Mouse (Mus musculus): Measurements from ENCODE around the gene Gpr183. TPM values are rescaled to one million over a fixed set of nuclear protein-coding genes. Genes with fewer than 3 reads are reported as not detected.

Gpr183 gene
- polyA plus RNA-seq, 1 experiment: 0.44 TPM

- TF ChIP-seq POLR2A (IDR thresholded peaks at IDR 0.05; ENCODE audit: borderline replicate concordance, extremely low read depth, insufficient read depth, insufficient read length, poor library complexity, severe bottlenecking) (no peak), CTCF (IDR thresholded peaks at IDR 0.05; ENCODE audit: borderline replicate concordance, extremely low read depth, insufficient read depth, insufficient read length) (no peak)
- no peak for DNase-seq (ENCODE audit: low read depth)
These were observed 49.9 kb downstream of the Gpr183 start for GRCm38 (mm10) chr14:121915143-121915542.

DNA sequence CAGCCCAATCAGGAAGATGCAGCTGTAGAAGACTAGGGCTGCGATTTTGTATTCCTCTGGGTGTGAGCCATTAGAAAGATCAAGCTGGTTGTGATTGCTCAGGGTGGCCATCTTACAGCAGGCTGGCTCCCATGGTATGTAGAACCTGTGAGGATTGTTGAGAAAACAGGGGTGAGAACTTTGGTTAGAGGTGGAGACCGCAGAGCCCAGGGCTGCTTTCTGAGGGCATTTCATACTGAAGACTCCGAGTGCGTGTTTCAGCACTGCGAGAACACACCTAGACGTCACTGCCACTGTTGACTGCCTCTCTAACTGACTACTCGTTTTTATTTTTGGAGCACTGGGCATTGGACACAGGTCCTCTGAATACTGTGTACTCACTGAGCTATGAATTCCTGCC is 52.5 kb downstream of the Gpr183 start:
- DNase-seq (ENCODE audit: low read depth): no peak
- TF ChIP-seq POLR2A (IDR thresholded peaks at IDR 0.05; ENCODE audit: borderline replicate concordance, extremely low read depth, insufficient read depth, insufficient read length, poor library complexity, severe bottlenecking) (no peak), CTCF (IDR thresholded peaks at IDR 0.05; ENCODE audit: borderline replicate concordance, extremely low read depth, insufficient read depth, insufficient read length) (no peak)

GRCm38 (mm10) chr14:121909868-121910267 is 55.1 kb downstream of the Gpr183 start:
- DNase-seq (ENCODE audit: low read depth): no peak
- TF ChIP-seq POLR2A (IDR thresholded peaks at IDR 0.05; ENCODE audit: borderline replicate concordance, extremely low read depth, insufficient read depth, insufficient read length, poor library complexity, severe bottlenecking) (no peak), CTCF (IDR thresholded peaks at IDR 0.05; ENCODE audit: borderline replicate concordance, extremely low read depth, insufficient read depth, insufficient read length) (no peak)

- DNase-seq (ENCODE audit: low read depth): no peak
- no peak for TF ChIP-seq CTCF (IDR thresholded peaks at IDR 0.05; ENCODE audit: borderline replicate concordance, extremely low read depth, insufficient read depth, insufficient read length)
- TF ChIP-seq POLR2A (IDR thresholded peaks at IDR 0.05; ENCODE audit: borderline replicate concordance, extremely low read depth, insufficient read depth, insufficient read length, poor library complexity, severe bottlenecking): no peak
These were observed 57.9 kb downstream of the Gpr183 start for GRCm38 (mm10) chr14:121906992-121907681.

DNA sequence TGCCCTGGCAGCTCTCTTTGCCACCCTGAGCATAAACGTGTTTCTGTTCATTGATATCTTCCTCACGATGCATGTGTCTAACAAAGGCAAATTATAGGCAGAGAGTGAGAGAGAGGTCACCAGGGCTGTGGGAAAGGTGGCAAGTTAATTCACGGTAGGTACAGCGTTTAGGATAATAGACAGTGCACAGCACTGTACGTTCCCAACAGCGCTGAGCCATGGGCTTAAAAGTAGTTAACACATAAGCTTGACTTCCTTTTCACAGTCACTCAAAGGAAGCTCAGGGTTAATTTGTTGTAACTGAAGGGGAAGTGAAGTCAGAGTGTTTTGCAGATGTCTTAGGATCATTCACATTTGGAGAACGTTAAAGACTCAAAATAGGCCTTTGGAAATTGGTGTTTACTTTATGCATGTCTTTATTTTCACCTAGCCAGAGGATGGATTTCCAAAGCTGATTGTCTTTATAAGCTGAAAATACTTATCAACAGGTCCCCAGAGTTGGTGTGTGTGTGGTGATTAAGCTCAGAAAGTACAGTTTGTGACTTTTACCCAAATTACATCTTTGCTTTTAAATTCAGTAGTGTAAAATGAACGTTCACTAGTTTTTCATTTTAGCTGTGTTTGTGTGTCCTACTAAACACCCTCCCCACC is 58.5 kb downstream of the Gpr183 start:
- TF ChIP-seq CTCF (IDR thresholded peaks at IDR 0.05; ENCODE audit: borderline replicate concordance, extremely low read depth, insufficient read depth, insufficient read length) (no peak), POLR2A (IDR thresholded peaks at IDR 0.05; ENCODE audit: borderline replicate concordance, extremely low read depth, insufficient read depth, insufficient read length, poor library complexity, severe bottlenecking) (no peak)
- DNase-seq (ENCODE audit: low read depth): no peak

GRCm38 (mm10) chr14:121904754-121905153 is 60.2 kb downstream of the Gpr183 start:
- TF ChIP-seq POLR2A (IDR thresholded peaks at IDR 0.05; ENCODE audit: borderline replicate concordance, extremely low read depth, insufficient read depth, insufficient read length, poor library complexity, severe bottlenecking): no peak
- TF ChIP-seq CTCF (IDR thresholded peaks at IDR 0.05; ENCODE audit: borderline replicate concordance, extremely low read depth, insufficient read depth, insufficient read length): no peak
- DNase-seq (ENCODE audit: low read depth): no peak

GRCm38 (mm10) chr14:121903381-121903876 is 61.6 kb downstream of the Gpr183 start:
- DNase-seq (ENCODE audit: low read depth): no peak
- TF ChIP-seq POLR2A (IDR thresholded peaks at IDR 0.05; ENCODE audit: borderline replicate concordance, extremely low read depth, insufficient read depth, insufficient read length, poor library complexity, severe bottlenecking) (no peak), CTCF (IDR thresholded peaks at IDR 0.05; ENCODE audit: borderline replicate concordance, extremely low read depth, insufficient read depth, insufficient read length) (no peak)

Other genes starting within 250 kb of the Gpr183 start
- 23.3 and 30.3 TPM in 2 replicates for gene Dock9, start 167.4 kb downstream of the Gpr183 start, polyA plus RNA-seq (2012; rRNA removed)
- gene Ubac2, start 86.6 kb downstream of the Gpr183 start, polyA plus RNA-seq (2012; rRNA removed): 39.4 and 42.3 TPM in 2 replicates
- gene Gpr18, start 49.4 kb downstream of the Gpr183 start, polyA plus RNA-seq (2012; rRNA removed): 0.10 TPM in 1 of 2 replicates, not detected in the other
- 0.18 and 0.22 TPM in 2 replicates for gene Timm8a2, start 69.5 kb upstream of the Gpr183 start, polyA plus RNA-seq (2012; rRNA removed)
- gene Tm9sf2, start 141.8 kb upstream of the Gpr183 start, polyA plus RNA-seq (2012; rRNA removed): 64.7 and 85.3 TPM in 2 replicates
- gene Clybl, start 216.5 kb upstream of the Gpr183 start, polyA plus RNA-seq (2012; rRNA removed): 10.1 and 11.7 TPM in 2 replicates

All from brain, embryonic 14.5 days (tissue).